Mouse (Mus musculus) forebrain, embryonic 15.5 days (tissue): Measurements from ENCODE around the gene A030005K14Rik. TPM values are rescaled to one million over a fixed set of nuclear protein-coding genes. Genes with fewer than 3 reads are reported as not detected.

Experiments
- ATAC-seq: fragments of 200-750 bp; cut with Nextera tagmentation; replicated peaks from 2 replicates; pipeline ENCODE4 v1.8.0; 2017; ENCODE audit warnings: mild to moderate bottlenecking, moderate TSS enrichment, moderate library complexity
- H3K27ac ChIP-seq: fragments of 300-500 bp; sonication (generic); replicated peaks from 2 replicates; pipeline ENCODE4 v1.5.1; 2015; ENCODE audit warnings: mild to moderate bottlenecking, inconsistent platforms
- H3K27me3 ChIP-seq: fragments of 300-500 bp; sonication (generic); 2 replicates; pipeline ENCODE4 v1.6.1; 2015; ENCODE audit warnings: inconsistent platforms
- H3K36me3 ChIP-seq: fragments of 300-500 bp; sonication (generic); 2 replicates; pipeline ENCODE4 v1.6.1; 2015; ENCODE audit warnings: mild to moderate bottlenecking, inconsistent platforms
- H3K4me1 ChIP-seq: fragments of 300-500 bp; sonication (generic); 2 replicates; pipeline ENCODE4 v1.6.1; 2015; ENCODE audit warnings: inconsistent platforms
- H3K4me2 ChIP-seq: fragments of 300-500 bp; sonication (generic); replicated peaks from 2 replicates; pipeline ENCODE4 v1.6.1; 2015; ENCODE audit warnings: mild to moderate bottlenecking, inconsistent platforms
- H3K4me3 ChIP-seq: fragments of 300-500 bp; sonication (generic); 2 replicates; pipeline ENCODE4 v1.5.1; 2015; ENCODE audit warnings: mild to moderate bottlenecking, inconsistent platforms
- H3K9ac ChIP-seq: fragments of 300-500 bp; sonication (generic); replicated peaks from 2 replicates; pipeline ENCODE4 v1.6.1; 2015; ENCODE audit warnings: mild to moderate bottlenecking, inconsistent platforms
- H3K9me3 ChIP-seq: fragments of 300-500 bp; sonication (generic); 2 replicates; pipeline ENCODE4 v1.6.1; 2016; ENCODE audit warnings: inconsistent platforms
- WGBS: fragments of 180-500 bp; shearing (Covaris S2); methylation state at CpG from one replicate; pipeline ENCODE4 v1.1.7; 2015; ENCODE audit warnings: mixed read lengths; 5-methylcytosine and 5-hydroxymethylcytosine counted together
- polyA plus RNA-seq: library from polyadenylated mRNA; unstranded; fragments of >200 nt; fragmentation: Nextera tagmentation; extraction: Ambion mirVana; gene quantifications from 2 replicates; pipeline ENCODE4 v1.2.1, GENCODE M21; 2015

A030005K14Rik gene
- polyA plus RNA-seq, 1 experiment from 2014 or later = not detected

GRCm38 (mm10) chr1:83031950-83032349, 27.2 kb downstream of the A030005K14Rik start:
- no peaks in the 10 kb centered on the region for H3K36me3 ChIP-seq
- WGBS = 52% methylated on average over 1 of the region's 1 CpGs
- H3K4me1 ChIP-seq = no peaks in the 10 kb centered on the region
- no peak overlapping the region for H3K4me3 ChIP-seq
- no peak for ATAC-seq
- H3K27me3 ChIP-seq = no peaks in the 10 kb centered on the region
- H3K9me3 ChIP-seq = no peaks in the 10 kb centered on the region
- H3K9ac ChIP-seq = no peak overlapping the region
- no peak overlapping the region for H3K27ac ChIP-seq
- H3K4me2 ChIP-seq = no peak overlapping the region

GRCm38 (mm10) chr1:83016556-83016955, 42.6 kb downstream of the A030005K14Rik start:
- H3K4me1 ChIP-seq = no peaks in the 10 kb centered on the region
- H3K9me3 ChIP-seq = no peaks in the 10 kb centered on the region
- H3K36me3 ChIP-seq = no peaks in the 10 kb centered on the region
- H3K27ac ChIP-seq = no peak overlapping the region
- H3K4me2 ChIP-seq = no peak overlapping the region
- H3K4me3 ChIP-seq = no peak overlapping the region
- 70% methylated on average over 1 of the region's 1 CpGs for WGBS
- H3K9ac ChIP-seq = no peak overlapping the region
- no peak for ATAC-seq
- no peaks in the 10 kb centered on the region for H3K27me3 ChIP-seq

- 92% methylated on average over 10 of the region's 10 CpGs for WGBS
These were observed 43.8 kb downstream of the A030005K14Rik start for GRCm38 (mm10) chr1:83015329-83015879.

GRCm38 (mm10) chr1:83014477-83014876, 44.7 kb downstream of the A030005K14Rik start:
- Histone ChIP-seq H3K4me2 (no peak overlapping the region), H3K9ac (no peak overlapping the region), H3K27ac (no peak overlapping the region), H3K4me1 (no peaks in the 10 kb centered on the region), H3K27me3 (no peaks in the 10 kb centered on the region), H3K9me3 (no peaks in the 10 kb centered on the region), H3K4me3 (no peak overlapping the region), H3K36me3 (no peaks in the 10 kb centered on the region)
- no peak for ATAC-seq
- WGBS = 89% methylated on average over 3 of the region's 3 CpGs

More at GRCm38 (mm10) chr1:83015329-83015879, 43.8 kb downstream of the A030005K14Rik start:
- no peak overlapping the region for H3K4me2 ChIP-seq
- no peak overlapping the region for H3K9ac ChIP-seq
- no peaks in the 10 kb centered on the region for H3K27me3 ChIP-seq
- H3K4me3 ChIP-seq = no peak overlapping the region
- H3K9me3 ChIP-seq = no peaks in the 10 kb centered on the region
- no peak for ATAC-seq
- no peaks in the 10 kb centered on the region for H3K4me1 ChIP-seq
- H3K27ac ChIP-seq = no peak overlapping the region
- no peaks in the 10 kb centered on the region for H3K36me3 ChIP-seq

Other genes with a start within 250 kb of the A030005K14Rik start
- 34.6 and 36.8 TPM in 2 replicates for gene Agfg1, start 219.9 kb downstream of the A030005K14Rik start, polyA plus RNA-seq
- not detected in 2 replicates for gene A030005L19Rik, start 146.1 kb downstream of the A030005K14Rik start, polyA plus RNA-seq
- gene A030014E15Rik, start 134.5 kb downstream of the A030005K14Rik start, polyA plus RNA-seq = not detected in 2 replicates
- not detected in 2 replicates for gene Gm6217, start 128.0 kb downstream of the A030005K14Rik start, polyA plus RNA-seq
- gene A030003K21Rik, start 116.0 kb downstream of the A030005K14Rik start, polyA plus RNA-seq = not detected in 2 replicates
- gene Gm7544, start 103.4 kb downstream of the A030005K14Rik start, polyA plus RNA-seq = not detected in 2 replicates
- not detected in 2 replicates for gene Gm47955, start 99.1 kb downstream of the A030005K14Rik start, polyA plus RNA-seq
- gene Gm47959, start 58.8 kb downstream of the A030005K14Rik start, polyA plus RNA-seq = not detected in 2 replicates
- gene Slc19a3, start 20.9 kb downstream of the A030005K14Rik start, polyA plus RNA-seq = 0.55 and 0.81 TPM in 2 replicates
- gene Krtap28-10, start 16.9 kb downstream of the A030005K14Rik start, polyA plus RNA-seq = not detected in 2 replicates
- gene Gm47969, start 14.4 kb downstream of the A030005K14Rik start, polyA plus RNA-seq = not detected in 2 replicates
- gene Krtap28-13, start 1.6 kb upstream of the A030005K14Rik start, polyA plus RNA-seq = not detected in 2 replicates
- gene Ccl20, start 57.4 kb upstream of the A030005K14Rik start, polyA plus RNA-seq = not detected in 2 replicates
- gene Daw1, start 100.4 kb upstream of the A030005K14Rik start, polyA plus RNA-seq = 0.36 and 1.2 TPM in 2 replicates